Mouse (Mus musculus): ENCODE data around the gene Mmp20. TPM values are rescaled to one million over a fixed set of nuclear protein-coding genes. Genes with fewer than 3 reads are reported as not detected.

Gene Mmp20
- polyA plus RNA-seq, 1 experiment from 2014 or later: not detected

DNA sequence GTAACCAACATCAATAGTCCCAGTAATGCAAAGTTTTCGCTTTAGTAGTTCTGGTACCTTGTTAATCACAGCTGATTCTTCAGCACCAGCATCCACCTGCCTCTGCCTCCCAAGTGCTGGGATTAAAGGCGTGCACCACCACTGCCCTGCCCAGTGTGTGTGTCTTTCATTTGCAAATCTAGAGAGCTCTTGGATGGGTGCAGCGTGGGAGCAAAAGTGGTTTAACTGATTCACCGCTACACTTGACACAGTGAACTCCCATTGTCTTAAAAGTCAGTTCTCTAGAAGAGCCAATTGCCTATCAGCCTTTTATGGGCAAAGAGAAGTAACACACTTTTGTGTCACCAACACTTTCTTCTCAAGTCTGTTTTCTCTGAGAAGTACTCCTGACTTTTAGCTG, 83.2 kb downstream of the Mmp20 start:
- no peak overlapping the region for H3K4me2 ChIP-seq (ENCODE audit: low read length)
- H3K9me3 ChIP-seq (ENCODE audit: control insufficient read depth, low read length): no peaks in the 10 kb centered on the region
- H3K4me3 ChIP-seq (replicated peaks; ENCODE audit: low read depth, low read length): no peak overlapping the region
- no peaks in the 10 kb centered on the region for H3K27me3 ChIP-seq (ENCODE audit: control insufficient read depth, insufficient read depth, low read length)
- WGBS: 70% methylated on average over 4 of the region's 4 CpGs
- DNase-seq (no peak), ATAC-seq (ENCODE audit: low FRiP score, low TSS enrichment) (no peak)
- H3K36me3 ChIP-seq (ENCODE audit: control insufficient read depth, insufficient read depth, low read length): no peaks in the 10 kb centered on the region
- no peak overlapping the region for H3K9ac ChIP-seq (replicated peaks; ENCODE audit: low read length)
- H3K27ac ChIP-seq (replicated peaks; ENCODE audit: low read depth, low read length): no peak overlapping the region
- H3K4me1 ChIP-seq (ENCODE audit: control insufficient read depth, insufficient read depth, low read length): no peaks in the 10 kb centered on the region

- H3K27me3 ChIP-seq (ENCODE audit: control insufficient read depth, insufficient read depth, low read length): no peaks in the 10 kb centered on the region
- 45% methylated on average over 4 of the region's 4 CpGs for WGBS
- no peak overlapping the region for H3K4me3 ChIP-seq (replicated peaks; ENCODE audit: low read depth, low read length)
- ATAC-seq (ENCODE audit: low FRiP score, low TSS enrichment) (peak; percentile 48), DNase-seq (peak; percentile 84)
- no peaks in the 10 kb centered on the region for H3K9me3 ChIP-seq (ENCODE audit: control insufficient read depth, low read length)
- no peak overlapping the region for H3K9ac ChIP-seq (replicated peaks; ENCODE audit: low read length)
- no peaks in the 10 kb centered on the region for H3K4me1 ChIP-seq (ENCODE audit: control insufficient read depth, insufficient read depth, low read length)
- H3K4me2 ChIP-seq (ENCODE audit: low read length): no peak overlapping the region
- no peaks in the 10 kb centered on the region for H3K36me3 ChIP-seq (ENCODE audit: control insufficient read depth, insufficient read depth, low read length)
- no peak overlapping the region for H3K27ac ChIP-seq (replicated peaks; ENCODE audit: low read depth, low read length)
These were observed 86.3 kb downstream of the Mmp20 start for GRCm38 (mm10) chr9:7714062-7714907.

DNA sequence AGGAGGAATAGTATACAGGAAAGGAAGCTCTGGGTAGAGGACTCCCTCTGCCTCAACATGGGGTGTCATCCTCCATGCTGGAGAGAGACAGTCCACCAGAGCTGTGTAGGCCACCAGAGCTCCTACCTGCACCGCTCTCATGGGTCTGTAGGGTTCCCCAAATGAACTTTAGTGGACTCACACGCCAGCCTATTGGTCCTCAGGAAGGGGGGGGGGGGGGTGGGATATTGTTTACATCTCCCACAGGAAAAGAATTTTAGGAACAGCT, 86.8 kb downstream of the Mmp20 start:
- WGBS: 54% methylated on average over 2 of the region's 2 CpGs
- no peak overlapping the region for H3K27ac ChIP-seq (replicated peaks; ENCODE audit: low read depth, low read length)
- H3K4me3 ChIP-seq (replicated peaks; ENCODE audit: low read depth, low read length): no peak overlapping the region
- H3K27me3 ChIP-seq (ENCODE audit: control insufficient read depth, insufficient read depth, low read length): no peaks in the 10 kb centered on the region
- H3K9ac ChIP-seq (replicated peaks; ENCODE audit: low read length): no peak overlapping the region
- ATAC-seq (ENCODE audit: low FRiP score, low TSS enrichment) (no peak), DNase-seq (no peak)
- H3K4me1 ChIP-seq (ENCODE audit: control insufficient read depth, insufficient read depth, low read length): no peaks in the 10 kb centered on the region
- no peaks in the 10 kb centered on the region for H3K36me3 ChIP-seq (ENCODE audit: control insufficient read depth, insufficient read depth, low read length)
- H3K9me3 ChIP-seq (ENCODE audit: control insufficient read depth, low read length): no peaks in the 10 kb centered on the region
- no peak overlapping the region for H3K4me2 ChIP-seq (ENCODE audit: low read length)

GRCm38 (mm10) chr9:7721543-7721942, 93.5 kb downstream of the Mmp20 start:
- no peaks in the 10 kb centered on the region for H3K9me3 ChIP-seq (ENCODE audit: control insufficient read depth, low read length)
- H3K27me3 ChIP-seq (ENCODE audit: control insufficient read depth, insufficient read depth, low read length): no peaks in the 10 kb centered on the region
- H3K4me3 ChIP-seq (replicated peaks; ENCODE audit: low read depth, low read length): no peak overlapping the region
- ATAC-seq (ENCODE audit: low FRiP score, low TSS enrichment) (no peak), DNase-seq (no peak)
- H3K4me2 ChIP-seq (ENCODE audit: low read length): no peak overlapping the region
- no peak overlapping the region for H3K9ac ChIP-seq (replicated peaks; ENCODE audit: low read length)
- no peaks in the 10 kb centered on the region for H3K36me3 ChIP-seq (ENCODE audit: control insufficient read depth, insufficient read depth, low read length)
- H3K27ac ChIP-seq (replicated peaks; ENCODE audit: low read depth, low read length): no peak overlapping the region
- no peaks in the 10 kb centered on the region for H3K4me1 ChIP-seq (ENCODE audit: control insufficient read depth, insufficient read depth, low read length)
- WGBS: 94% methylated on average over 1 of the region's 1 CpGs

Other genes with a start within 250 kb of the Mmp20 start
- gene Mmp1b, start 240.2 kb upstream of the Mmp20 start, polyA plus RNA-seq (2014; fragmentation: Nextera tagmentation; extraction: Ambion mirVana): not detected in 2 replicates
- not detected in 2 replicates for gene Mmp3, start 182.4 kb upstream of the Mmp20 start, polyA plus RNA-seq (2014; fragmentation: Nextera tagmentation; extraction: Ambion mirVana)
- not detected in 2 replicates for gene Mmp10, start 125.9 kb upstream of the Mmp20 start, polyA plus RNA-seq (2014; fragmentation: Nextera tagmentation; extraction: Ambion mirVana)
- gene Mmp8, start 69.8 kb upstream of the Mmp20 start, polyA plus RNA-seq (2014; fragmentation: Nextera tagmentation; extraction: Ambion mirVana): not detected in 2 replicates
- gene Mmp27, start 56.8 kb upstream of the Mmp20 start, polyA plus RNA-seq (2014; fragmentation: Nextera tagmentation; extraction: Ambion mirVana): not detected in 2 replicates
- not detected in 2 replicates for gene Mmp7, start 63.9 kb downstream of the Mmp20 start, polyA plus RNA-seq (2014; fragmentation: Nextera tagmentation; extraction: Ambion mirVana)
- gene Tmem123, start 135.8 kb downstream of the Mmp20 start, polyA plus RNA-seq (2014; fragmentation: Nextera tagmentation; extraction: Ambion mirVana): 16.1 and 32.0 TPM in 2 replicates
- gene Birc2, start 208.8 kb downstream of the Mmp20 start, polyA plus RNA-seq (2014; fragmentation: Nextera tagmentation; extraction: Ambion mirVana): 41.7 and 57.7 TPM in 2 replicates
- 0.51 and 2.0 TPM in 2 replicates for gene Birc3, start 245.0 kb downstream of the Mmp20 start, polyA plus RNA-seq (2014; fragmentation: Nextera tagmentation; extraction: Ambion mirVana)